Mouse (Mus musculus) spleen, postnatal 10 days (tissue): ENCODE results near the gene Ppard.
"Not testable (repeated sequence)": the region's sequence is repeated elsewhere in the genome, so short reads cannot be mapped to it uniquely, and the experiment has no call there.

Source experiments
- DNase-seq, 2 experiments: peaks; one replicate each; pipeline ENCODE4 v3.0.0; 2021 to 2022; ENCODE audit warnings: low spot score in 2 of 2

Gene Ppard

DNA sequence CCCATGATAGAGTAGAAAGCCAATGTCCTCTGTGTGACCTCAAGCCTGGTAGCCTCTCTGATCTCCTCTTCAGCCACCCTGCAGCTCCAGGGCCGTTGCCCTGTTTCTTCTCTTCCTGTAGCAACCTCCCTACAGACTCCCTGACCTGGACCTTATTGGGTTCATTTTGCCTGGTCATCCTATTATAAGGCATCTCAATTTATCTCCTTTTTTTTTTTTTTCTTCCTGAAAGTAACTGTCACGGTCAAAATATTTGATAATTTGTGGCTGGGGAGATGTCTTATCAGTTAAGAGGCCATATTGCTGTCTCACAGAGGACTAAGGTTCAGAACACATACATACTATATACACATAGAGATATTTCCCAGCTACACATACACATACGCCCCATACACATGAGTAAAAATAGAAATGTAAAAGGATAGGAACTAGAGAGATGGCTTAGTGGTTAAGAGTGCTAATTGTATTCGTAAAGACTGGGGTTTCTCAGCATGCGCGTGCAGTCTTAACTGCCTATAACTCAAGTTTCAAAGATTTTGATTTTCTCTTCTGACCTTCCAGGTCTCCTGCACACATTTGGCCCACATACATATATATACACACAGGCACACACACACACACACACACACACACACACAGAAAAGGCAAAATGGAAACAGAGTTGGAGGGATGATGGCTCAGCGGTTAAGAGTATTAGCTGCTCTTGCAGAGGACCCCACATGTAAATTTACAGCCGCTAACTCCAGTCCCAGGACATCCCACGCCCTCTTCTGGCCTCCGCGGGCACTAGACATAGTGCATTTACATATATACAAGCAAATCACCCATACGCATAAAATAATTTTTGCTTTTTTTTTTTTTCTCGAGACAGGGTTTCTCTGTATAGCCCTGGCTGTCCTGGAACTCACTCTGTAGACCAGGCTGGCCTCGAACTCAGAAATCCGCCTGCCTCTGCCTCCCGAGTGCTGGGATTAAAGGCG, 80.0 kb downstream of the Ppard start:
- DNase-seq = peak; percentile 32 to 70

- DNase-seq = peak; percentile 89 to 99
Measured at GRCm38 (mm10) chr17:28313212-28313879, 80.8 kb downstream of the Ppard start, which contains the start of gene Fance. TSS of gene Fance (plus strand) at chr17:28313519.

DNA sequence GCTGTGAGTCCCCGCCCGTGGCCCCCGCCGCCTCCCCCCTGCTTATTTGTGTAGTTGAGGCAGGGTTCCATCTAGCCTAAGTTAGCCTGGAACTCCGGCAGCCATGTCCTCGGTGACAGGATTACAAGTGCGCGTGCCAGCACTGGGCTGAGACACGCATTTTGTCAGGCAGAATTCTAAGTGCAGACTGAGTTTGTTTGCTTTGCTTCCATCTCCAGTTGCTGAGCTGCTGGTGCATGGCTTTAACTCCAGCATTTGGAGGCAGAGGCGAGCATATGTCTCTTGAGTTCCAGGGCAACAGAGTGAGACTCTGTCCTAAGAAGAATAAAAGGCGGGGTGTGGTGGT, 81.4 kb downstream of the Ppard start:
- DNase-seq = peak in 1 of 2 experiments; percentile 47

DNA sequence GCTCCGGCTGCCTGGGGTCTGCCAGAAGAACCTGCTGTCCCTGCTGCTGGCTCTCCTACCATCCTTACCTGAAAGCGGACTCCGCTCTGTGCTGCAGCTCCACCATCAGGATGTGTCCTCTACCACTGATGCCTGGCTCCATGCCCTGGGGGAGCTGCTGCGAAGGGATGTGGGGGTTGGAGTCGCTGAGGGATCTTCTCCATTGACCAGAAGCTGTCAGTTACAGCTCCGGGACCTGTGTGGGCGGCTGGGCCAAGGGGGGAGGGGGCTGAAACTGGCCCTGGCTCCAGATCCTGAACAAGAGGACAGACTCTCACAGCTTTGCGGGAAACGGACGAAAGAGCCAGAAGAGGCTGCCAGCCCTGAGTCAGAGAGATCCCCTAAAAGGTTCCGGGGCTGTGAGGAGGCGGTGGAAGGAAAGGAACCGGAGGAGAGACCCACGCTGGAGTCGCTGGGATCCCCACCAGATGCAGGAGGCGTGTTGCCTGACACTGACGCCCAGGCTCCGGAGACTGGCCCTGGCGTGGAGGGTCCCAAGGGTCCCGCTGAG, 83.2 kb downstream of the Ppard start:
- DNase-seq = no peak

DNA sequence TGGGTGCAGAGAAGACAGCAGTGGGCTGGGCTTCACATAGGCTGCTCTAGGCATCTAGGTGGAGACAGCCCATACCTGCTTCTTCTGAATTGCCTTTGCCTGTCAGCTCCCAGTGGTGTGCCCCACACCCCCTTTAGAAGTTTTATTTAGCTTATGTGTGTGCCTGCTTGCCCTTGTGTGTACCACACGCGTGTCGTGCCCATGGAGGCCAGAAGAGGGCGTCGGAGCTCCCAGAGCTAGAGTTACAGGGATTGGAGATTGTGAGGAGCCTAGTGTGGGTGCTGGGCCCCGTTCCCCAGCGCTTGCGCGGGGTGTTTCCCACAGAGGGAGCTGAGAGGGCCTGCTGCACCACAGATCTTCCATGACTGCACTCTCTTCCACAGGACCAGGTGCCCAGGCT, 84.0 kb downstream of the Ppard start:
- DNase-seq = no peak

GRCm38 (mm10) chr17:28317091-28317490, 84.6 kb downstream of the Ppard start:
- no peak for DNase-seq

DNA sequence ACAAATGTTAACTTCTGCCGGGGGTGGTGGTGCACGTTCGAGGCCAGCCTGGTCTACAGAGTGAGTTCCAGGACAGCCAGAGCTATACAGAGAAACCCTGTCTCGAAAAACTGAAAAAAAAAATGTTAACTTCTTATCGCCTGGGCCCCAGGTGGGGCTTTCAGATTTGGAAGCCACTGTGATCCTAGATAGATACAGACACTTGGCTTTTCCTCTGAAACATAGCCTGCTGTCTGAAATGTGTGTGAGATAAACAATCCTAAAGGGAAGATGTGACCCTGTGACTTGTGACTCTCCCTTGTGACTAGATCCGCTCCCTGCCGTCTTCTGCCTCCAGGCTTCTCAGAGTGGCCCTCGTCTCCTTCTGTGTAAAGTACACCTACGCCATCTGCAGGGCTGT, 85.2 kb downstream of the Ppard start:
- DNase-seq = no peak

GRCm38 (mm10) chr17:28321700-28322099, 89.2 kb downstream of the Ppard start:
- DNase-seq = no peak

DNA sequence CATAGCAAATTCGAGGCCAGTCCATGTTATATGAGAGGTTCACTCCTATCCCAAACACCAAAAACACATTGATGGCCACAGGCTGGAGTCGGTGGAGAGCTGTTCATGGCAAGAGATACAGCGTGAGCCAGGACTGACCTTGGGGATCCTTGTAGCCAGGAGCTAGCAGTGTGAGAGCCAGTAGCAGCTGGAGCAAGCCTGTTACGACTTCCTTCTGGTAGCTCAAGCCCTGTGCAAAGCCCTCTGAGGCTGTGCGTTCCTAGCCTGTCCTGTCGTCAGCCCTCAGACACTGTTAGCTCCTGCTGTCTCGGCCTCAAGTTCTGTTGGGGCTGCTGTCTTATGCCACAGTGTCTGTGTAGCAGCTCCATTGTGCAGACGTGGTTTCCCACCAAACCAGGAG, 91.3 kb downstream of the Ppard start:
- DNase-seq = no peak

DNA sequence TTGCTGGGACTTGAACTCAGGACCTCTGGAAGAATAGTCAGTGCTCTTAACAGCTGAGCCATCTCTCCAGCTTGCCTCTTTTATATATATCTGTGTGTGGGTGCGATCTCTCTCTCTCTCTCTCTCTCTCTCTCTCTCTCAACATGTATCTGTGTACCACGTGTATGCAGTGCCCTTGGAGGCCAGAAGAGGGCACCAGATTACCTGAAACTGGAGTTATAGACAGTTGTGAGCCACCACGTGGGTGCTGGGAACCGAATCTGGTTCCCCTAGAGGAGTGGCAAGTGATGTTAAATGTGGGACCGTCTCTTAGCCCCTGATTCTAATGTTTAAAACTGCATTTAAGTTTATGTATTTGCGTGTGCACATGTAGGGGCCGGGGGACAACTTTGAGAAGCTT, 91.9 kb downstream of the Ppard start:
- not testable (repeated sequence) for DNase-seq

- no peak for DNase-seq
Measured at GRCm38 (mm10) chr17:28325751-28326150, 93.3 kb downstream of the Ppard start.

DNA sequence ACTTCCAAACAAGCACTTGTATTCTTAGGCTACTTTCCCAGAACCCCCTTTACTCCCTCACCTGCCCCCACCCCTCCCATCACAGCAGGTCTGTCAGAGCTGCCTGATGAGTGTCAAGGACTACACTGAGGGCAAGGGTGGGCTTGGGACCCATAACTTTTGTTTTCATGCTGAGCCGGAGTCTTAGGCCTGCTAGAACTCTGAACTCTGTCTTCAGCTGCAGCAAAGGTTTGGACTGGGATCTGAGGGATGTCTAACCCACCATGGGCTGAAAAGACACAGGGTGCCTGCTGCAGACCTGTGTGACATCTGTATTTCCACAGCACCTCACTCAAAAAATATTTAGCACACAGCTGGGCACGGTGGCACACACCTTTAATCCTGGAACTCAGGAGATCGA, 94.5 kb downstream of the Ppard start:
- DNase-seq = no peak

DNA sequence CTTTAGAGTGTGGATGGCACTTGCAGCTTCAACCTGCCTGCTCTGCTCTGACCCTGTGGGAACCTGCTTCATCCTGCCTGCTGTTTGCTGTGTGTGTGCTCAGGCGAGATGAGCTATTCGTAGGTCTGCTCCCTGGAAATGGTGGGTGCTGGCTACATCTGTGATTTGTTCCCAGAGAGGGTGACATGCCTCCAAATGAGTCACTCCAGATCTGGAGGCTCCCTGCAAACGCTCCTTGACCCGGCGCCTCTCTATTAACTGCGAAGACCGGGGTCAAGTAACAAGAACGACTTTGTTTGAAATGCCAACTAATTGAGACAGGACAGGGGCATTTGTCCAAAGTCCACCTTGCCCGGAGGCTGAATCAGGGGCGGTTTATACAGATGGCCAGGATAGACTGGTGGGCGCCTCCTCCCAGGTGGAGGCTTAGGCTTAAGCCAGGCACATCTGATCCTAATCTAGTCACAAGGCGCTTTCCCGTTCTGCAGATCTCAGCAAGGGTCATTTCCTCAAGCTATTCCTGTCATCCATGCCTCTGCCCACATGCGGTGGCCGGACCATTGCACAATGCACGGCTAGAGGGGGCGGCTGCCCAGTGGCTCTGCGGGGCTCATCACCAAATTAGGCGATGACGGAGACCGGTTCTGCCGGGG, 95.3 kb downstream of the Ppard start:
- DNase-seq = no peak

GRCm38 (mm10) chr17:28328366-28328928, 95.9 kb downstream of the Ppard start, which contains the start of gene Rpl10a:
TSS of gene Rpl10a (plus strand) at chr17:28328471.
- DNase-seq = peak; percentile 98

GRCm38 (mm10) chr17:28328946-28329345, 96.4 kb downstream of the Ppard start:
- DNase-seq = no peak

DNA sequence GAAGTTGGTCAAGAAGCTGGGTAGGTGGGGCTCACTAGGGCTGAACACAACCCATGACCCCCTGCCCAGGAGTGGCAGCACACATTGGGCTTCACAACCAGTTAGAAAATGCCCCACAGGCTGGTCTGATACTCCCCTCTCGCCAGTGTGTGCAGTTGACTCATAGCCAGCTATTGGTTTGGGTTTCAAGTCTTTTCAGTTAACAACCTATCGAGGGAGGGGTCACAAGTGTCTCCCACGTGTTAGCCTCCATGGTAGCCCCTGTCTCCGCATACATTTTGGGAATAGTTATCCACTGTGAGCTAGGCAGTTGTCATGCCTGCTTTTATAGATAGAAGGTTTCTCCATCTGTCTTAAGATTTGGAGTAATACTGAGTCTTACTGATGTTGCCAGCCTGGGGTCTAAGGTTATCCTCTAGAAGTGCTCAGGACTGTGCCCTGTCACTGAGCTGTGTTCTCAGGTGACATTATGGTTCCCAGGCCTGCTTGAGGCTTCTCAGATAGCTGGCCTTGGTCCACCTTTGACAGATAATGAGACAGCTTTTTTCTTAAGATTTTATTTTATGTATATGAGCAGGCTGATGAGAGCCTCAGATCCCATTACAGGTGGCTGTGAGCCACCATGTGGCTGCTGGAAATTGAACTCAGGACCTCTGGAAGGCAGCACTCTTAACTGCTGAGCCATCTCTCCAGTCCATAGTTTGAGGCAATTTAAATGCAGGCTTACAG, 97.2 kb downstream of the Ppard start:
- no peak for DNase-seq

- no peak for DNase-seq
Measured at GRCm38 (mm10) chr17:28330232-28330546, 97.7 kb downstream of the Ppard start.

GRCm38 (mm10) chr17:28330590-28330989, 98.1 kb downstream of the Ppard start:
- DNase-seq = not testable (repeated sequence)

DNA sequence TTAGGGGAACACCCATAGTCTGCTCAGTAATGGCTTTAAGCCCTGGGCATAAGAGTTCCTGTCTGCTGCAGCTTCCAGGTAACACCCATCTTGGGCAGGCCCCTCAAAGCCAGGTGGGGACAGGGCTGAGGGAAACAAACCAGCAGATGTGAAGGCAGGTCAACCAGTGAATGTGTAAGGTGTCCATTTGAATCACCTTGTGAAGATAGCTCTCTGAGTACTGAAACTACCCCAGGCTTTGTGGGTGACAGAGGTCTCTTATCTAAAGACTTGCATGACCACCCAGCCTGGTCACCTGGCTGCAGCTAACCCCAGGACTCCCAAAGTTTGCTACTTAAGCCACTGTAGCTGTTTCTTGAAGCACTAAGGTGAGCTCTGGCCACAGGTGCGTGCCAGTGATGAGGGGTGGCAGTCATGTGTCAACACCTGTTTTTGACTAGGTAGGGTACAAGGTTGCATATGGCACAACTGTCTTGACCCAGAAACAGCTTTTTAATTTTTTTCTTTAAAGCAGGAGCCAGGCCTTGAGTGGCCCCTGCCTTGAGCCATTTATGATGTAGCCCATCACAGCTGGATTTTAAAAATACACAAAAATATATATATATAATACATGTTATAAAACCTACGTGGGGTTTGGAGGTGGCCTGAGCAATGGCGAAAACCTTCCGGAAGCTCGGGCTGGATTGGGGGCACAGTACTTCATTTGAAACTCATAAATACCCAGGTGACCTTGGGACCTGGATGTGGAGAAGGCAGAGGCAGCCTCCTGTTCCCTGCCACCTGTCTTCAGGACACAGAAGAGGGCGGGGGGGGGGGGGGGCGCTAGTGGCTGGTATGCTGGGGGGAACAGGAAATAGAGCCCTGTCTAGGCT, 99.0 kb downstream of the Ppard start:
- no peak for DNase-seq
